Mouse (Mus musculus) MEL (cell line): ENCODE measurements around the gene Mrgprd.

Source experiments
- CTCF ChIP-seq, 3 experiments: IDR thresholded peaks in 2 of 3; conservative IDR thresholded peaks in 1 of 3; 2 replicates each; pipeline ENCODE4 v1.5.1; 2011 to 2012; ENCODE audit warnings: low read length in 3 of 3, low read depth in 2 of 3, mild to moderate bottlenecking in 2 of 3, improper control_type of control experiment in 1 of 3, inconsistent platforms in 1 of 3, mixed read lengths in 1 of 3, moderate library complexity in 1 of 3; ENCODE audit not compliant: control insufficient read depth in 1 of 3, insufficient read depth in 1 of 3, poor library complexity in 1 of 3, severe bottlenecking in 1 of 3
- EP300 ChIP-seq, 2 experiments: IDR thresholded peaks; 2 replicates each; pipeline ENCODE4 v1.6.1; 2011; ENCODE audit warnings: improper control_type of control experiment in 2 of 2, low read length in 2 of 2, low read depth in 1 of 2, mild to moderate bottlenecking in 1 of 2
- POLR2A ChIP-seq, 2 experiments: IDR thresholded peaks; 2 replicates each; pipeline ENCODE4 v1.6.1; 2011 to 2012; ENCODE audit warnings: low read length in 2 of 2, mild to moderate bottlenecking in 2 of 2, control low read depth in 1 of 2, improper control_type of control experiment in 1 of 2, low read depth in 1 of 2, moderate library complexity in 1 of 2; ENCODE audit not compliant: control insufficient read depth in 1 of 2, insufficient read depth in 1 of 2, poor library complexity in 1 of 2
- POLR2AphosphoS5 ChIP-seq: IDR thresholded peaks from 2 replicates; pipeline ENCODE4 v1.6.1; 2012; ENCODE audit warnings: low read depth, borderline replicate concordance, mild to moderate bottlenecking, inconsistent platforms, low read length, moderate library complexity, mixed read lengths

DNA sequence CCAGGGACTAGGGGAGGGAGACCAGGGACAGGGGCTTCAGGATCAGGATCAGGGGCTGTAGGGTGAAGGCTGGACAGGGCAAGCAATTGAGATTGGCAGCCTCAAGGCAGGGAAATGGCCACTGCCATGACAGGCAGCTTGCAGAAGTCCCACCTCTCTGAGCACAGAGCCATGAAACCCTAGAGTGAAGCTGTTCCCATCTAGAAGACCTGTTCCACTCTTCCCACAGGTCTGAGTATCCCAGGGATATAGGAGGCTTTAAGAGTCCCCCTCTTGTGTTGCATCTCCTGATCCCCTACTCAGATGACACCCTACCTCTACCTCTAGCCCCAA, 13.7 kb upstream of the Mrgprd start:
- no peak for TF ChIP-seq CTCF (IDR thresholded peaks at IDR 0.05 in 2 of 3, conservative IDR thresholded peaks at IDR 0.05 in 1 of 3; ENCODE audit: control insufficient read depth in 1 of 3, insufficient read depth in 1 of 3, low read depth in 2 of 3, low read length in 3 of 3, poor library complexity in 1 of 3, severe bottlenecking in 1 of 3)
- TF ChIP-seq POLR2A (IDR thresholded peaks at IDR 0.05; ENCODE audit: control insufficient read depth in 1 of 2, insufficient read depth in 1 of 2, low read depth in 1 of 2, low read length in 2 of 2, poor library complexity in 1 of 2): no peak
- TF ChIP-seq EP300 (IDR thresholded peaks at IDR 0.05; ENCODE audit: low read depth in 1 of 2, low read length in 2 of 2): no peak
- TF ChIP-seq POLR2AphosphoS5: no peak
